Mouse (Mus musculus) stomach, postnatal 0 days (tissue): ENCODE measurements around the gene Plekhb2. TPM values are rescaled to one million over a fixed set of nuclear protein-coding genes. Genes with fewer than 3 reads are reported as not detected.

Source experiments
- ATAC-seq: fragments of 200-750 bp; cut with Nextera tagmentation; 2 replicates; pipeline ENCODE4 v1.8.0; 2017; ENCODE audit not compliant: low FRiP score, low TSS enrichment
- DNase-seq: peaks from one replicate; pipeline ENCODE4 v3.0.0-alpha.2; 2016; ENCODE audit warnings: low spot score
- H3K27ac ChIP-seq: fragments of 300-500 bp; sonication (generic); replicated peaks from 2 replicates; pipeline ENCODE4 v1.5.1; 2014; ENCODE audit warnings: mild to moderate bottlenecking, control low read depth
- H3K27me3 ChIP-seq: fragments of 300-500 bp; sonication (generic); 2 replicates; pipeline ENCODE4 v1.6.1; 2014; ENCODE audit warnings: low read length; ENCODE audit not compliant: control insufficient read depth, insufficient read depth
- H3K36me3 ChIP-seq: fragments of 300-500 bp; sonication (generic); 2 replicates; pipeline ENCODE4 v1.6.1; 2014; ENCODE audit warnings: low read length, mixed read lengths; ENCODE audit not compliant: control insufficient read depth, insufficient read depth
- H3K4me1 ChIP-seq: fragments of 300-500 bp; sonication (generic); replicated peaks from 2 replicates; pipeline ENCODE4 v1.6.1; 2014; ENCODE audit warnings: antibody characterized with exemption; ENCODE audit not compliant: control insufficient read depth, insufficient read depth
- H3K4me2 ChIP-seq: fragments of 300-500 bp; sonication (generic); replicated peaks from 2 replicates; pipeline ENCODE4 v1.6.1; 2014; ENCODE audit warnings: low read depth, mild to moderate bottlenecking, control low read depth, moderate library complexity
- H3K4me3 ChIP-seq: fragments of 300-500 bp; sonication (generic); 2 replicates; pipeline ENCODE4 v1.5.1; 2014; ENCODE audit warnings: low read depth, low read length, control low read depth
- H3K9ac ChIP-seq: fragments of 300-500 bp; sonication (generic); 2 replicates; pipeline ENCODE4 v1.6.1; 2014; ENCODE audit warnings: mild to moderate bottlenecking, low read length, control low read depth, mixed read lengths
- H3K9me3 ChIP-seq: fragments of 300-500 bp; sonication (generic); 2 replicates; pipeline ENCODE4 v1.6.1; 2016; ENCODE audit warnings: low read length; ENCODE audit not compliant: control insufficient read depth
- CTCF ChIP-seq: IDR thresholded peaks from 2 replicates; pipeline ENCODE4 v1.5.1; 2016; ENCODE audit warnings: antibody characterized with exemption, low read depth, mild to moderate bottlenecking, moderate library complexity
- EP300 ChIP-seq: optimal IDR thresholded peaks from 2 replicates; pipeline ENCODE3; 2016; ENCODE audit warnings: antibody characterized with exemption
- WGBS: fragments of 180-500 bp; shearing (Covaris S2); extraction: QIAGEN DNeasy Blood & Tissue Kit; methylation state at CpG from one replicate; pipeline ENCODE4 v1.1.7; 2014; 5-methylcytosine and 5-hydroxymethylcytosine counted together
- polyA plus RNA-seq: library from polyadenylated mRNA; unstranded; fragments of >200 nt; fragmentation: Nextera tagmentation; extraction: Ambion mirVana; gene quantifications from 2 replicates; pipeline ENCODE4 v1.2.1, GENCODE M21; 2015

The Plekhb2 gene
- polyA plus RNA-seq, 1 experiment from 2014 or later, result 105 TPM

DNA sequence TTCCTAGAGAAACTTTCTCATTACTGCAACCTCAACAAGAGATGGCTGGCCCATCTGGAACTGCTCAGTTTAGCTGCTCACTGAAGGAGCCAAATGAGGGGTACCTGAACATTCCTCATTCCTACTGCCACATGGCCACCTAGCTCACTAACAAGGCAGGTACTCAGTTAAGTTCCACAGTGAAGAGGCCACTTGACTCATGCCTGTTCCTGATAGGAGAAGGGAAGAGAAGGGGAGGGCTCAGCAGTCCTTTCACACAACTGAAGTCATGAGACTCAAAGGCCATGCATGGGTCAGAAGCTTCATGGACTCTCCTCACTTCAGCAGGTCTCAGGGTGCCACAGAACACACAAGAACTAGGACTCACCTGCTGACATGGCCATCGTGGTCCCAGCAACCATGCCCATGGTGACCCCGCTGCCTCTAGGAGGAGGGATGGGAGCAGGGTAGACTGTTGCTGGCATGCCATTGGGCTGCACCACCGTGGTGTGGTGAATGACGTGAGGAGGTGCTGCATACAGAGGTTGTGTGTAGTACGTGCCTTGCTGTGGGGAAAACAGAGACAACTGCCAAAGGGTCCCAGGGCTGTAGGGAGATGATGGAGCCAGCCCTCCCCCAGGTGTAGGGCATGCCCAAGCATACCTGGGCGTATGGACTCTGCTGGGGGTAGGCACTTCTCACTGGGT is 30.4 kb upstream of the Plekhb2 start:
- Histone ChIP-seq H3K27ac (no peak overlapping the region), H3K4me3 (no peak overlapping the region)
- TF ChIP-seq EP300 (no peak), CTCF (no peak)

DNA sequence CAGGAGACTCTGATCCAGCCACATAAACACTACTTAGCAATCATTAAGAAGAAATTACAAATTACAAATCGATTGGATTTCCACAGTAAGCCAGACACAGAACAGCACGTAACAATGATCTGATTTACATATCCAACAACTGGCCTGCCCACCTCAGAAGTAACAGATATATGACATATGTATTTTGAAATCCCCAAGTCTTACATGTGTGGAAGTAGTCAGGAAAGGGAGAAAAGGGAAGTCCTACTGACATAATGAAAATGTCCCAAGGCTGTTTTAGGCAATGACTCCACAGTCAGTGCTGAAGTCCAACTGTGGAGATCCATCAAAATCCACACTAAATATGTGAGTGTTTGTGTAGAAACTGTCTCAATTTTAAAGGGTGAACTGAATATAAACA is 28.4 kb upstream of the Plekhb2 start:
- Histone ChIP-seq H3K4me1 (no peaks in the 10 kb centered on the region), H3K36me3 (peaks cover 29% of the 10 kb centered on the region), H3K4me2 (no peak overlapping the region), H3K4me3 (no peak overlapping the region), H3K9me3 (no peaks in the 10 kb centered on the region), H3K27ac (no peak overlapping the region), H3K27me3 (no peaks in the 10 kb centered on the region), H3K9ac (no peak overlapping the region)
- DNase-seq, result no peak
- no peak for TF ChIP-seq CTCF
- TF ChIP-seq EP300, result no peak
- 83% methylated on average over 2 of the region's 2 CpGs for WGBS
- ATAC-seq, result no peak

More for the DNA sequence above, 30.4 kb upstream of the Plekhb2 start:
- 88% methylated on average over 6 of the region's 6 CpGs for WGBS
- no peak for ATAC-seq
- Histone ChIP-seq H3K36me3 (peaks cover 37% of the 10 kb centered on the region), H3K27me3 (no peaks in the 10 kb centered on the region), H3K4me2 (no peak overlapping the region), H3K4me1 (no peaks in the 10 kb centered on the region), H3K9ac (no peak overlapping the region), H3K9me3 (no peaks in the 10 kb centered on the region)
- DNase-seq, result no peak

DNA sequence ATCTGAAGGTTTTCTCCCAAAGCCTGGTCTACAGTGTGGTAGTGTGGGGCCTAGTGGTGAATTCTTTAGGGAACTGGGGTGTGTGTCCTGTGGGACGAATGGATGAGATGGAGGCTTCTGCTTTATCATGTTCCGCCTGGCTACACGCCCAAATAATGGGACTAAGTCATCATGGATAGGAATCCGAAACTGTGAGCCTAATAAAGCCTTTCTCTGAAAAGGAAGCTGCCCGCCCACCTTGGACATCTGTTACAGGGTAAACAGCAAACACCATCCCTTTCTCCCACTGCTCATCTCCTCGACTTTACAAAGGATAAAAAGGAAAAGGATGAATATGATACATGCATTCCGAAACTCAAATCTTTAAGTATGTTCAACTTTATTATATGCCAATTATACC is 27.8 kb upstream of the Plekhb2 start:
- Histone ChIP-seq H3K9me3 (no peaks in the 10 kb centered on the region), H3K9ac (no peak overlapping the region)

DNA sequence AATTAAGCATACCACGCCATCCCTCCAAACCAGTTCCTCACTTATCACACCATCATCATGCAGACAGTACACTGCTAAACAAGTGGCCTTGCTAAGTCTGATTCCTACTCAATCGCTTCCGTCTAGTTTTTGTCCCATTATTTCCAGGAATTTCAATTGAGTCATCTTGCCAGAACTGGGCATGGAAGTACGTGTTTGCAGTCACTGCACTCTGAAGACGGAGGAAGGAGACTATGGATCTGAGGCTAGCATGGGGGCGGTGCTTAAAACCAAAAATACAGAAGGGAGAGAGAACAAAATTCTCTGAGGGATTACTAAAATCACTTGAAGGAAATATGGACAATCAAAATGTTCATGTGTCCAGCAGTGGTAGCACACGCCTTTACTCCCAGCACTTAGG is 27.0 kb upstream of the Plekhb2 start:
- Histone ChIP-seq H3K4me2 (no peak overlapping the region), H3K27ac (no peak overlapping the region), H3K36me3 (peaks cover 19% of the 10 kb centered on the region), H3K4me3 (no peak overlapping the region), H3K9ac (no peak overlapping the region), H3K4me1 (no peaks in the 10 kb centered on the region), H3K9me3 (no peaks in the 10 kb centered on the region), H3K27me3 (no peaks in the 10 kb centered on the region)
- WGBS, result 88% methylated on average over 7 of the region's 7 CpGs
- no peak for ATAC-seq
- TF ChIP-seq CTCF, result no peak
- TF ChIP-seq EP300, result no peak
- DNase-seq, result no peak

More for the DNA sequence above, 27.8 kb upstream of the Plekhb2 start:
- no peak for DNase-seq
- TF ChIP-seq EP300 (no peak), CTCF (no peak)
- Histone ChIP-seq H3K36me3 (peaks cover 23% of the 10 kb centered on the region), H3K4me1 (no peaks in the 10 kb centered on the region), H3K4me3 (no peak overlapping the region), H3K27me3 (no peaks in the 10 kb centered on the region), H3K4me2 (no peak overlapping the region), H3K27ac (no peak overlapping the region)
- 92% methylated on average over 7 of the region's 7 CpGs for WGBS
- ATAC-seq, result no peak

DNA sequence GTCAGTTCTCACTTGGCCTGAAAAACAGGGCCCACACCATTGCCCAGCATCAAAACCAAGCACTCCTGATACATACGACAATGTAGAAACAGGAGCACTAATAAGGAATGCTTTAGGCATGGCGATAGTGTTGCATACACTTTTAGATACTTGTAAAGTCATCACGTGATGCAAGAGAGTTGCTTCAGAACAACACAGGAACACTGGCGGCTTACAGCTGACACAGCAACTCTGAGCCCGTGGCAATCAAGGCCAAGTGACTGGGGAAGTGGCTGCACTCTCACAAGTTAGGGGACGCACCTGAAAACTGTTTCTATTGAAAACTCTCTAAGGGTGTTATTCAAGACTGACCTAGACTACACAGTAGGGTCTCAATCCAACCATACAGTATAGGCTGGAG is 26.4 kb upstream of the Plekhb2 start:
- H3K9me3 ChIP-seq, result no peaks in the 10 kb centered on the region
- no peaks in the 10 kb centered on the region for H3K27me3 ChIP-seq
- ATAC-seq, result no peak
- no peak overlapping the region for H3K4me3 ChIP-seq
- H3K4me2 ChIP-seq, result no peak overlapping the region
- 91% methylated on average over 6 of the region's 6 CpGs for WGBS
- TF ChIP-seq CTCF, result no peak
- TF ChIP-seq EP300, result no peak
- peaks cover 20% of the 10 kb centered on the region for H3K36me3 ChIP-seq
- no peak for DNase-seq
- H3K4me1 ChIP-seq, result no peaks in the 10 kb centered on the region
- H3K9ac ChIP-seq, result no peak overlapping the region
- no peak overlapping the region for H3K27ac ChIP-seq

DNA sequence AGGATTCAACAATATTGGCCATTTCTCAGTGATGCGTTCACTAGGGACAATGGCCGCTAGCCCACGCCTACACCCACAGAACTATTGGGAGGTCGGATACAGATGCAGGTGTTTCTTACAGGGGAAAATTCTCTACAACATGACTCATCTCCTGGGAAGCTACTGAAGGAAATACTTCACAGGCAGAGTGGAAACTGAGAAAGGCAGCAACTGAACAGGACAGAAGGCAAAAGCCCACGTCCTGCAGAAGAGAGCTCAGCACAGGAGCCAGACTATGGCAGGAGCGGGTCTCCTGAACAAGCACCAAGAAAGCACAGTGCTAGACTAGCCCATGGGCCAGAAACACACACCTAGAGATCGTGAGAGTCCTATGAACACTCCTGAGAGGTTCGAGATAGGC is 25.6 kb upstream of the Plekhb2 start:
- Histone ChIP-seq H3K9ac (no peak overlapping the region), H3K4me2 (no peak overlapping the region), H3K4me3 (no peak overlapping the region), H3K27ac (no peak overlapping the region), H3K27me3 (no peaks in the 10 kb centered on the region), H3K9me3 (no peaks in the 10 kb centered on the region), H3K36me3 (peaks cover 16% of the 10 kb centered on the region), H3K4me1 (no peaks in the 10 kb centered on the region)
- ATAC-seq (no peak), DNase-seq (no peak)
- WGBS, result 81% methylated on average over 8 of the region's 8 CpGs
- no peak for TF ChIP-seq CTCF
- no peak for TF ChIP-seq EP300
